Mouse (Mus musculus): ENCODE measurements around the gene Sptlc2. TPM values are rescaled to one million over a fixed set of nuclear protein-coding genes. Genes with fewer than 3 reads are reported as not detected.

Gene Sptlc2
- polyA plus RNA-seq, 1 experiment, result 22.4 TPM

GRCm38 (mm10) chr12:87343084-87343605, 45.0 kb downstream of the Sptlc2 start:
- TF ChIP-seq CTCF (IDR thresholded peaks at IDR 0.05; ENCODE audit: extremely low read depth, insufficient read depth, low read length), result no peak
- TF ChIP-seq POLR2A (IDR thresholded peaks at IDR 0.05; ENCODE audit: extremely low read depth, insufficient read depth, low read length), result no peak
- no peak overlapping the region for H3K4me3 ChIP-seq (ENCODE audit: insufficient read depth, low read length)
- no peaks in the 10 kb centered on the region for H3K4me1 ChIP-seq (ENCODE audit: control insufficient read depth, insufficient read depth, low read length)
- no peak overlapping the region for H3K27ac ChIP-seq (ENCODE audit: insufficient read depth, low read length)

DNA sequence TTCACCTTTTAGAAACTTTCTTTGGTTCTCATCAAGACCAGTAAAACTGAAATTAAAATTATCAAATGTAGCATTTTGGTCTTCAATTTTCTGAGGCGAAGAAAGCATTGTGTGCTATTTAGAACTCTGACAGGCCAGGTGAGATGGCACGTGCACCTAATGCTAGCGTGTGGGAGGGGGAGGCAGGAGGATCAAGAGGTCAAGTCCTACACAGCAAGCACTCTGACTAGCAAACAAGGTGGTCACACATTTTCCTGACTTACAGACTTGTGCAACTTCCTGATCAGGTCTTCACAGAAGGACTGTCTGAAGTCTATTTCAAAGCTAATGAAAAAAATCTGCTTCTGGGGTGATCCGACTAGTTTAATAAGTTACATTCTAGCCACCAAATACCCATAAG, 50.1 kb downstream of the Sptlc2 start:
- TF ChIP-seq POLR2A (IDR thresholded peaks at IDR 0.05; ENCODE audit: extremely low read depth, insufficient read depth, low read length) (no peak), CTCF (IDR thresholded peaks at IDR 0.05; ENCODE audit: extremely low read depth, insufficient read depth, low read length) (no peak)
- no peaks in the 10 kb centered on the region for H3K4me1 ChIP-seq (ENCODE audit: control insufficient read depth, insufficient read depth, low read length)
- H3K27ac ChIP-seq (ENCODE audit: insufficient read depth, low read length), result no peak overlapping the region

GRCm38 (mm10) chr12:87334886-87335285, 53.3 kb downstream of the Sptlc2 start:
- H3K4me3 ChIP-seq (ENCODE audit: insufficient read depth, low read length), result no peak overlapping the region
- H3K27ac ChIP-seq (ENCODE audit: insufficient read depth, low read length), result no peak overlapping the region
- peaks cover 3% of the 10 kb centered on the region; the same call in 1 of the 2 replicates for H3K4me1 ChIP-seq (ENCODE audit: control insufficient read depth, insufficient read depth, low read length)
- TF ChIP-seq POLR2A (IDR thresholded peaks at IDR 0.05; ENCODE audit: extremely low read depth, insufficient read depth, low read length), result no peak

More for the DNA sequence above, 50.1 kb downstream of the Sptlc2 start:
- no peak overlapping the region for H3K4me3 ChIP-seq (ENCODE audit: insufficient read depth, low read length)

GRCm38 (mm10) chr12:87333794-87334193, 54.4 kb downstream of the Sptlc2 start:
- H3K4me3 ChIP-seq (ENCODE audit: insufficient read depth, low read length), result no peak overlapping the region
- H3K4me1 ChIP-seq (ENCODE audit: control insufficient read depth, insufficient read depth, low read length), result peaks cover 3% of the 10 kb centered on the region; the same call in 1 of the 2 replicates
- no peak for TF ChIP-seq POLR2A (IDR thresholded peaks at IDR 0.05; ENCODE audit: extremely low read depth, insufficient read depth, low read length)
- no peak for TF ChIP-seq CTCF (IDR thresholded peaks at IDR 0.05; ENCODE audit: extremely low read depth, insufficient read depth, low read length)
- no peak overlapping the region for H3K27ac ChIP-seq (ENCODE audit: insufficient read depth, low read length)

- no peak for TF ChIP-seq POLR2A (IDR thresholded peaks at IDR 0.05; ENCODE audit: extremely low read depth, insufficient read depth, low read length)
- TF ChIP-seq CTCF (IDR thresholded peaks at IDR 0.05; ENCODE audit: extremely low read depth, insufficient read depth, low read length), result no peak
- H3K27ac ChIP-seq (ENCODE audit: insufficient read depth, low read length), result no peak overlapping the region
- peaks cover 3% of the 10 kb centered on the region; the same call in 1 of the 2 replicates for H3K4me1 ChIP-seq (ENCODE audit: control insufficient read depth, insufficient read depth, low read length)
- H3K4me3 ChIP-seq (ENCODE audit: insufficient read depth, low read length), result no peak overlapping the region
These were observed 55.6 kb downstream of the Sptlc2 start for GRCm38 (mm10) chr12:87332511-87332910.

- TF ChIP-seq POLR2A (IDR thresholded peaks at IDR 0.05; ENCODE audit: extremely low read depth, insufficient read depth, low read length), result no peak
- TF ChIP-seq CTCF (IDR thresholded peaks at IDR 0.05; ENCODE audit: extremely low read depth, insufficient read depth, low read length), result no peak
- H3K27ac ChIP-seq (ENCODE audit: insufficient read depth, low read length), result no peak overlapping the region
- H3K4me3 ChIP-seq (ENCODE audit: insufficient read depth, low read length), result no peak overlapping the region
- peaks cover 3% of the 10 kb centered on the region; the same call in 1 of the 2 replicates for H3K4me1 ChIP-seq (ENCODE audit: control insufficient read depth, insufficient read depth, low read length)
These were observed 56.2 kb downstream of the Sptlc2 start for GRCm38 (mm10) chr12:87331908-87332307.

- Histone ChIP-seq H3K4me1 (ENCODE audit: control insufficient read depth, insufficient read depth, low read length) (peaks cover 3% of the 10 kb centered on the region; the same call in 1 of the 2 replicates), H3K27ac (ENCODE audit: insufficient read depth, low read length) (no peak overlapping the region), H3K4me3 (ENCODE audit: insufficient read depth, low read length) (no peak overlapping the region)
- TF ChIP-seq CTCF (IDR thresholded peaks at IDR 0.05; ENCODE audit: extremely low read depth, insufficient read depth, low read length) (no peak), POLR2A (IDR thresholded peaks at IDR 0.05; ENCODE audit: extremely low read depth, insufficient read depth, low read length) (no peak)
These were observed 57.1 kb downstream of the Sptlc2 start for GRCm38 (mm10) chr12:87331053-87331456.

DNA sequence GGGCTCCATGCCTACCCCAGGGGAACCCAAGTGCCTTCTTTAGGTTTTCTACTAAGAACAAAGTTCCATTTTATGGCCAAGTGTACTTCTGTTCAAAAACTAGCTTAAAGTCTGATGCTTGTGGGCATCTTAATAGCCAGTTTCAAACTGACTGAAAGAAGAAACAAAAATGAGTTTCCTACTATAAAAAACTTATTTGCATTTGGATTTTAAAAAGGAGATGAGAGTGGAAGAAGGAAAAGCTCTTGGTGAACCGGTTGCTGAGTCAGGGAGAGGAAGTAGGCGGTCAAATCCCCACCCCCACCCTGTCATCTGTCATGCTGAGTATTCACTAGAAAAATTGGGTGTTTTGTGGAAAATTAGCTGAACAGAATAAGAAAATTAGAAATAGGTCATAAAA, 57.9 kb downstream of the Sptlc2 start:
- Histone ChIP-seq H3K4me3 (ENCODE audit: insufficient read depth, low read length) (no peak overlapping the region), H3K4me1 (ENCODE audit: control insufficient read depth, insufficient read depth, low read length) (peaks cover 3% of the 10 kb centered on the region; the same call in 1 of the 2 replicates), H3K27ac (ENCODE audit: insufficient read depth, low read length) (no peak overlapping the region)
- TF ChIP-seq CTCF (IDR thresholded peaks at IDR 0.05; ENCODE audit: extremely low read depth, insufficient read depth, low read length), result no peak
- TF ChIP-seq POLR2A (IDR thresholded peaks at IDR 0.05; ENCODE audit: extremely low read depth, insufficient read depth, low read length), result no peak

DNA sequence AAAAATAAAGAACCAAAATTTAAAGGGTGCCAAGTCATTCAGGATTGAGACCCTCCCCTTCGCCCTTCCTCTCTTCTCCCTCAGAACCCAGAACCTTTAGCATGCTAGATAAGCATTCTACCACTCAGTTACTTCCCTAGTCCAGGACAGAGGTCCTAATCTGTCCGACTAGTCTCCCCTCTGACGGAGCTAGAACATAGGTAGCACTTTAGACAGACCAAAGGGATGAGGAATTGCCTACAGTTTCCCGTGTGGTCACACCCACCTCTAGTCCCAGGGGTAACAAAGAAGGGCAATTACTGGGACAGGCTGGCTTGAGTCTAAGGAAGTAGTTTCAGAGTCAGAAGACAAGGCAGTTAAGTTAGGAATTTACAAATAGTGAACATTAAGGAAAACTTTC, 60.1 kb downstream of the Sptlc2 start:
- TF ChIP-seq POLR2A (IDR thresholded peaks at IDR 0.05; ENCODE audit: extremely low read depth, insufficient read depth, low read length) (no peak), CTCF (IDR thresholded peaks at IDR 0.05; ENCODE audit: extremely low read depth, insufficient read depth, low read length) (no peak)
- Histone ChIP-seq H3K27ac (ENCODE audit: insufficient read depth, low read length) (no peak overlapping the region), H3K4me1 (ENCODE audit: control insufficient read depth, insufficient read depth, low read length) (peaks cover 3% of the 10 kb centered on the region; the same call in 1 of the 2 replicates), H3K4me3 (ENCODE audit: insufficient read depth, low read length) (no peak overlapping the region)

DNA sequence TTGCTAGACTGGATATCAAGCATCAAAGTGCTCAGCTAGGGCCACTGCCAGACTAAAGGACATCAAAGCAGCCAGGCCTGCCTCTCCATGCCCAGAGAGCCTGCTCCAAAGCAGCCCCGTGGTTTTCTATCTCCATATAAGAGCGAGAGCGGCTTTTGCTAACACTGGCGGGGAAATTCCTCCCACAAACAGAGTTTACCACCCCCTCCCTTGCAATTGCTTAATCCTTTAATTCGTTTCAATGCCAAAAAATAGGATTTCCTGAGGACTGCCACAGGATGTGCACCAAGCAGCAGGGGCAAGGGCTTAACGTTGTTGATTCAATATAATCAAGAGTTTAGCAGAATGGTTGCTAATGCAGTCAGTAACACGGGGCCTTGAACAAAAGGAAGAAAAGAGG, 60.5 kb downstream of the Sptlc2 start:
- H3K4me3 ChIP-seq (ENCODE audit: insufficient read depth, low read length), result no peak overlapping the region
- no peak for TF ChIP-seq CTCF (IDR thresholded peaks at IDR 0.05; ENCODE audit: extremely low read depth, insufficient read depth, low read length)
- no peak for TF ChIP-seq POLR2A (IDR thresholded peaks at IDR 0.05; ENCODE audit: extremely low read depth, insufficient read depth, low read length)
- peaks cover 3% of the 10 kb centered on the region; the same call in 1 of the 2 replicates for H3K4me1 ChIP-seq (ENCODE audit: control insufficient read depth, insufficient read depth, low read length)
- no peak overlapping the region for H3K27ac ChIP-seq (ENCODE audit: insufficient read depth, low read length)

All from cortical plate, adult 2 months (tissue).